Mouse (Mus musculus) liver, postnatal 0 days (tissue): ENCODE measurements around the gene Nufip1. TPM values are rescaled to one million over a fixed set of nuclear protein-coding genes. Genes with fewer than 3 reads are reported as not detected.
A peak's percentile ranks its signal among the peaks of the same experiment; 100 is the strongest.

ENCODE experiments used
- ATAC-seq: fragments of 200-750 bp; cut with Nextera tagmentation; 2 replicates; pipeline ENCODE4 v1.8.0; 2017; ENCODE audit warnings: mild to moderate bottlenecking, moderate library complexity
- DNase-seq: peaks from one replicate; pipeline ENCODE4 v3.0.0-alpha.2; 2016
- H3K27ac ChIP-seq: fragments of 300-500 bp; sonication (generic); 2 replicates; pipeline ENCODE4 v1.5.1; 2014; ENCODE audit warnings: antibody characterized with exemption, moderate library complexity, mild to moderate bottlenecking, low read depth
- H3K27me3 ChIP-seq: fragments of 300-500 bp; sonication (generic); 2 replicates; pipeline ENCODE4 v1.6.1; 2014; ENCODE audit warnings: low read length, control low read depth, mixed read lengths; ENCODE audit not compliant: insufficient read depth
- H3K36me3 ChIP-seq: fragments of 300-500 bp; sonication (generic); replicated peaks from 2 replicates; pipeline ENCODE4 v1.6.1; 2014; ENCODE audit warnings: mild to moderate bottlenecking, control low read depth, low read length, moderate library complexity, mixed read lengths; ENCODE audit not compliant: insufficient read depth
- H3K4me1 ChIP-seq: fragments of 300-500 bp; sonication (generic); 2 replicates; pipeline ENCODE4 v1.6.1; 2014; ENCODE audit warnings: antibody characterized with exemption, mild to moderate bottlenecking, control low read depth; ENCODE audit not compliant: insufficient read depth
- H3K4me2 ChIP-seq: fragments of 300-500 bp; sonication (generic); 2 replicates; pipeline ENCODE4 v1.6.1; 2014; ENCODE audit warnings: low read depth, mild to moderate bottlenecking, low read length, moderate library complexity, mixed read lengths
- H3K4me3 ChIP-seq: fragments of 300-500 bp; sonication (generic); 2 replicates; pipeline ENCODE4 v1.5.1; 2014; ENCODE audit warnings: low read depth, low read length
- H3K9ac ChIP-seq: fragments of 300-500 bp; sonication (generic); replicated peaks from 2 replicates; pipeline ENCODE4 v1.6.1; 2014; ENCODE audit warnings: mild to moderate bottlenecking, moderate library complexity
- H3K9me3 ChIP-seq: fragments of 300-500 bp; sonication (generic); 2 replicates; pipeline ENCODE4 v1.6.1; 2016; ENCODE audit warnings: mild to moderate bottlenecking, control low read depth, low read length, mixed read lengths
- CTCF ChIP-seq: sonication (generic); IDR thresholded peaks from 2 replicates; pipeline ENCODE4 v1.5.1; 2016; ENCODE audit warnings: antibody characterized with exemption, low read depth
- EP300 ChIP-seq: IDR thresholded peaks from 2 replicates; pipeline ENCODE4 v1.6.1; 2016; ENCODE audit warnings: antibody characterized with exemption, low read depth, mild to moderate bottlenecking
- WGBS: fragments of 180-500 bp; shearing (Covaris S2); extraction: QIAGEN DNeasy Blood & Tissue Kit; methylation state at CpG from one replicate; pipeline ENCODE4 v1.1.7; 2014; ENCODE audit not compliant: insufficient replicate concordance; 5-methylcytosine and 5-hydroxymethylcytosine counted together
- polyA plus RNA-seq: library from polyadenylated mRNA; unstranded; fragments of >200 nt; fragmentation: Nextera tagmentation; extraction: Ambion mirVana; gene quantifications from 2 replicates; pipeline ENCODE4 v1.2.1, GENCODE M21; 2015

The Nufip1 gene
- polyA plus RNA-seq: 4.7 and 5.1 TPM in 2 replicates

DNA sequence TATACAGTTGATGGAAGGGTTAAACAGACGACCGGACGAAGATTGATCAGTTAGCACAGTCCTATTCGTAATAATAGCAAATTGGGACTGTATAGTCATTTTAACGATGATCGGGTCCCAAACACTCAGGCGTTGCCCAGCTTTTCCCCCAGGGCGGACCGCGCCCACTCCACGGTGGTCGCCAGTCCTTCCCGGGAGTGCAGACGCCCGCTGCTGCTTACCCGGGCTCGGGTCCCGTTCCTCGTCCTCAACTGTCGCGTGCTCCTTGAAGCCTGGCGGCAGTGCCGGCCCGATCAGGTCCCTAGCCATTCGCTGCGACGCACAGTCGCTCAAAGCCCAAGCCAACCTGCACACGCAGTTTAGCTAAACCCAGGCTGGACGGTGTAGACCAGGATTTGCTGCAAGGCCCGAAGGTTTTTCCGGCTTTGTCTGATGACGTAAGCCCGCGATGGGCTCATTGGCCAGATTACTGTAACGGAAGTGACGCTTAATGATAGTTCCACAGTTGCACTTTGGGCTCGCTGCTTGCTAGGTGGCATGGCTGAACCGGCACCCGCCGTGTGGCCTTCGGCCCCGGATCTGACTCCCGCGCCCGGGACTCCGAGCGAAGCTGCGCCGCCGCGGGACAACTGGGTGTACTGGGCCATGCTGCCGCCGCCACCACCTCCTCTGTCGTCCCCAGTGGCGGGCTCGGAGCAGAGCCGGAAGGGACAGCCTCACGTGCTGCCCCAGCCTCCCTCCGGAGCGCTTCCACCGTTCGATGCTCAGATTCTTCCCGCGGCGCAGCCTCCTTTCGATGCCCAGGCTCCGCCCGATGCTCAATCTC lies at the start of gene Nufip1, which contains the start of gene Gpalpp1:
TSS of gene Nufip1 (plus strand) at position 496 of the 826 bp plus-strand sequence.
TSS of gene Gpalpp1 (minus strand) at position 365 of the 826 bp plus-strand sequence.
- Histone ChIP-seq H3K4me3 (peak within 1 kb of the TSS; percentile 90), H3K4me2 (peak within 1 kb of the TSS; percentile 83), H3K36me3 (peaks cover 22% of the 10 kb centered on the region), H3K27ac (peak within 1 kb of the TSS; percentile 97), H3K4me1 (peaks cover 6% of the 10 kb centered on the region; the same call in 1 of the 2 replicates), H3K9me3 (no peaks in the 10 kb centered on the region), H3K9ac (peak within 1 kb of the TSS; percentile 78), H3K27me3 (no peaks in the 10 kb centered on the region)
- ATAC-seq (peak; percentile 99), DNase-seq (peak; percentile 91)
- WGBS: 1% methylated on average over 66 of the region's 69 CpGs
- TF ChIP-seq EP300: no peak
- 0 out of 2 replicates have a peak, but pooled peaks have one; percentile 4 for TF ChIP-seq CTCF

- TF ChIP-seq EP300 (no peak), CTCF (no peak)
- Histone ChIP-seq H3K9me3 (no peaks in the 10 kb centered on the region), H3K27me3 (no peaks in the 10 kb centered on the region), H3K36me3 (no peaks in the 10 kb centered on the region), H3K4me1 (no peaks in the 10 kb centered on the region), H3K4me3 (no peak overlapping the region), H3K4me2 (no peak overlapping the region), H3K27ac (no peak overlapping the region), H3K9ac (no peak overlapping the region)
- no peak for ATAC-seq
- WGBS: 77% methylated on average over 1 of the region's 1 CpGs
- no peak for DNase-seq
These were observed 43.5 kb upstream of the Nufip1 start for GRCm38 (mm10) chr14:76067237-76067636.

GRCm38 (mm10) chr14:76068296-76068695 lies 42.4 kb upstream of the Nufip1 start:
- no peaks in the 10 kb centered on the region for H3K4me1 ChIP-seq
- no peak overlapping the region for H3K9ac ChIP-seq
- no peak overlapping the region for H3K4me3 ChIP-seq
- WGBS: 53% methylated on average over 4 of the region's 4 CpGs
- ATAC-seq (no peak), DNase-seq (no peak)
- TF ChIP-seq EP300 (no peak), CTCF (no peak)
- H3K27ac ChIP-seq: no peak overlapping the region
- H3K4me2 ChIP-seq: no peak overlapping the region
- H3K36me3 ChIP-seq: no peaks in the 10 kb centered on the region
- no peaks in the 10 kb centered on the region for H3K27me3 ChIP-seq
- H3K9me3 ChIP-seq: no peaks in the 10 kb centered on the region

DNA sequence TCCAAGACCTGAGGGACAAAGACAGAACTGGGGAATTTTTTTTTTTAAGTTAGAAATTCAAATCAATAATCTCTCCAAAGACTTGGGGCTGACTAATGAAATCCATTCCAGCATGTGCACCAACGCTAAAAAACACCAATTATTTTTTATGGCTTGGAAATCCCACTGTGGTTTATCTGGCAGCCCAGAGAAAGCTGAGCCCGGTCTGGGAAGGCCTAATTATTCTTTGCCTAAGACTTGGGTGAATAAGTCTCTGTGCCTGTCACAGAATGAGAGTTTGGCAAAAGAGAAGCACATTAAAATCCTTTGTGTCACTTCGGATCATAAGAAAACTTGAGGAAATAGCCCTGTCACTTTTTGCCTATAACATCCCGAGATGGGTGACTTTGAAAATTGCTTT lies 41.4 kb upstream of the Nufip1 start:
- H3K4me2 ChIP-seq: no peak overlapping the region

DNA sequence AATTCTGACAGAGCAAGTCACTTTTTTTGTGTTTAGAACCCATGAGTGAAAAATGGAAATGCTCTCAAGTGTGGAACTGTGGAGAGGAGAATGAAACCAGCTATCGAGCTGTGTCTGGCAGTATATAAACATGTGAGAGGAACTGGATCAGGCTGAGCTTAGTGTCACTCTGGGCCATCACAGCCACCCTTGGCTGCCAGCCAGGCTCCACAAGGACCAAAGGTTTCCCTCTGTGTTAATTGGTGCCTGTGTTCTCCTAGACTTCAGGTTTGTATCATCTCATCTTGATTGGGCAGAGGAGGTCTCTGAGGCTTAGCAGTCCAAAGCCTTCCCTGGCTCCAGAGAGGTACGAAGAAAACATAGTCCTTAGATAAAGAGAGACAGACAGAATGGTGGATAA lies 38.1 kb upstream of the Nufip1 start:
- Histone ChIP-seq H3K27me3 (no peaks in the 10 kb centered on the region), H3K4me3 (no peak overlapping the region), H3K9me3 (no peaks in the 10 kb centered on the region), H3K9ac (no peak overlapping the region), H3K36me3 (no peaks in the 10 kb centered on the region), H3K4me2 (no peak overlapping the region), H3K27ac (no peak overlapping the region), H3K4me1 (no peaks in the 10 kb centered on the region)
- WGBS: 44% methylated on average over 2 of the region's 2 CpGs
- DNase-seq (peak; percentile 56), ATAC-seq (no peak)
- no peak for TF ChIP-seq CTCF
- no peak for TF ChIP-seq EP300

More for the DNA sequence above, 41.4 kb upstream of the Nufip1 start:
- TF ChIP-seq CTCF: no peak
- no peak for TF ChIP-seq EP300
- no peaks in the 10 kb centered on the region for H3K27me3 ChIP-seq
- H3K4me3 ChIP-seq: no peak overlapping the region
- no peaks in the 10 kb centered on the region for H3K4me1 ChIP-seq
- ATAC-seq: no peak
- H3K27ac ChIP-seq: no peak overlapping the region
- H3K9me3 ChIP-seq: no peaks in the 10 kb centered on the region
- WGBS: 71% methylated on average over 4 of the region's 4 CpGs
- H3K36me3 ChIP-seq: no peaks in the 10 kb centered on the region
- no peak overlapping the region for H3K9ac ChIP-seq
- DNase-seq: no peak

- 63% methylated on average over 1 of the region's 1 CpGs for WGBS
- H3K4me3 ChIP-seq: no peak overlapping the region
- DNase-seq: no peak
- TF ChIP-seq EP300 (no peak), CTCF (no peak)
- ATAC-seq: no peak
- H3K27ac ChIP-seq: no peak overlapping the region
- H3K9ac ChIP-seq: no peak overlapping the region
- H3K4me1 ChIP-seq: no peaks in the 10 kb centered on the region
- no peaks in the 10 kb centered on the region for H3K9me3 ChIP-seq
- no peak overlapping the region for H3K4me2 ChIP-seq
- H3K36me3 ChIP-seq: no peaks in the 10 kb centered on the region
- no peaks in the 10 kb centered on the region for H3K27me3 ChIP-seq
These were observed 36.5 kb upstream of the Nufip1 start for GRCm38 (mm10) chr14:76074206-76074605.
